In genomic region chr16:86644912-86645312, GRCm38 (mm10) we compare ENCODE assay signal across 7 mouse cellular contexts.
DNase-seq lines count a peak whose midpoint lies in the region; ATAC-seq and TF ChIP-seq lines count a peak whose summit lies in the region.

No protein-coding gene starts in this region.

- peak; percentile 6 for DNase-seq in urinary bladder, postnatal 25 days (ENCODE audit: low spot score)
- no peak for DNase-seq in urinary bladder, postnatal 10 days (ENCODE audit: low spot score)
- peak; percentile 30 for DNase-seq in cerebellum, adult 8-10 months
- DNase-seq in frontal cortex, adult 2 months (ENCODE audit: extremely low spot score in 1 of 2, low spot score in 1 of 2): peak; percentile 35 to 86
- peak; percentile 95 for DNase-seq in kidney, adult 9 months
- peak; percentile 93 for DNase-seq in lung, embryonic 14.5 days

- H3K4me2 ChIP-seq in lung, embryonic 14.5 days: no peak overlapping the region

- no peak overlapping the region for H3K9ac ChIP-seq in lung, embryonic 14.5 days

- peak; percentile 84 for TF ChIP-seq CTCF in lung, embryonic 14.5 days (IDR thresholded peaks at IDR 0.05; ENCODE audit: low read depth)

- no peaks in the 10 kb centered on the region for H3K36me3 ChIP-seq in lung, embryonic 14.5 days (ENCODE audit: insufficient read depth)

- H3K4me1 ChIP-seq in lung, embryonic 14.5 days (ENCODE audit: insufficient read depth): no peaks in the 10 kb centered on the region

- no peaks in the 10 kb centered on the region for H3K9me3 ChIP-seq in lung, embryonic 14.5 days (ENCODE audit: low read depth, low read length)

- 14% methylated on average over 2 of the region's 2 CpGs for WGBS in lung, embryonic 14.5 days

- H3K27me3 ChIP-seq in lung, embryonic 14.5 days (ENCODE audit: insufficient read depth, low read length): no peaks in the 10 kb centered on the region

- peak overlapping the region; percentile 10; the same call in 1 of the 2 replicates for H3K27ac ChIP-seq in lung, embryonic 14.5 days (ENCODE audit: low read depth)

- peak; percentile 82 for ATAC-seq in lung, embryonic 14.5 days (ENCODE audit: insufficient read depth)
- ATAC-seq in erythroid progenitor cell, adult 5-6 weeks (replicated peaks; ENCODE audit: low FRiP score, poor library complexity, severe bottlenecking): no peak

- H3K4me3 ChIP-seq in lung, embryonic 14.5 days (ENCODE audit: low read depth, low read length): no peak overlapping the region
